Mouse (Mus musculus): Measurements from ENCODE around the gene H2-Q2.
"Not testable (repeated sequence)": the region's sequence is repeated elsewhere in the genome, so short reads cannot be mapped to it uniquely, and the experiment has no call there.

The H2-Q2 gene

GRCm38 (mm10) chr17:35359470-35359862 lies 17.4 kb downstream of the H2-Q2 start:
- no peak for DNase-seq (ENCODE audit: low spot score in 2 of 2)

GRCm38 (mm10) chr17:35379369-35379728 lies 37.3 kb downstream of the H2-Q2 start, which contains the start of gene H2-Q4:
Gene H2-Q4 (plus strand): TSS chr17:35379617.
- DNase-seq (ENCODE audit: low spot score in 2 of 2) = peak; percentile 80 to 92

- DNase-seq (ENCODE audit: low spot score in 2 of 2) = peak in 1 of 2 experiments; percentile 23
These were observed 37.8 kb downstream of the H2-Q2 start for GRCm38 (mm10) chr17:35379729-35380451.

DNA sequence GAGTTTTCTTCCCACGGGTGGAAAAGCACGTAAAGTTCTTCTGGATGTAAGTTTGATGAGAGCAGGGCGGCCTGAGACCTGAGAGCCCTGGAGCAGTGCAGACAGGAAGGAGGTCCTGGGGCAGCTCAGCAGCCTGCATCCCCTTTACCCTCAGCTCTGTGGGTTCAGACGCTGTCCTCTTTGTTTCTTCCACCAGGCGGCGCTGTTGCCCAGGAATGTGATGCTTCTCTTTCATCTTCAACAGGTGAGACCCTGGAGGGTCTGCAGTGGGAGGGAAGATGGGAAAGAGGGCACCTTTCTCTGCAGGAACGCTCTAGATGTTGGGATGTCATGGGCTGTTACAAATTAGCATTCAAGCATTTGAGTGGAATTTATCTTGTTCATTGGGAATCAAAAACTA lies 47.8 kb downstream of the H2-Q2 start:
- DNase-seq (ENCODE audit: low spot score in 2 of 2) = not testable (repeated sequence)

DNA sequence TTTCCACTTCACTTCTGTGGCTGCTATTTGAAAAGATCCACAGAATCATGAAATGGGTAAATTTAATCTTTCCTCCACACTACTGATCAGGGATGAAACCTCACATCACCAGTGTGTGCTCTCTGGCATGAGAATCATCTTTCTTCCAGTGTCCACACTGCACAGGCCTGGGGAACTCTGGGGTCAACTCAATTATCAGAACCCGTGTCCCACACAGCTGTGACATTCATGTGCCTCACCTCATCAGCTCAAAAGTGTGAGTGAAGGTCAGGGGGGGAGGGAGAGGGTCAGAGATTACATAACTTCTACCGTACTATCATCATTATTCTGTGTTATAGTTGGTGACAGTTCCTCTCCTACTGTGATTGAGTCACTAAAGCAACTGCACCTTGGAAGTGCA lies 50.6 kb downstream of the H2-Q2 start:
- not testable (repeated sequence) for DNase-seq (ENCODE audit: low spot score in 2 of 2)

GRCm38 (mm10) chr17:35393864-35394800 lies 52.1 kb downstream of the H2-Q2 start:
- not testable (repeated sequence) for DNase-seq (ENCODE audit: low spot score in 2 of 2)

All from urinary bladder, postnatal 4 days (tissue).